Mouse (Mus musculus): Measurements from ENCODE around the gene Sipa1l2. TPM values are rescaled to one million over a fixed set of nuclear protein-coding genes. Genes with fewer than 3 reads are reported as not detected.

Gene Sipa1l2
- polyA plus RNA-seq, 1 experiment from 2014 or later, result 25.1 TPM

- WGBS, result 53% methylated on average over 10 of the region's 10 CpGs
- Histone ChIP-seq H3K36me3 (ENCODE audit: control insufficient read depth, insufficient read depth, low read length) (no peaks in the 10 kb centered on the region), H3K4me2 (ENCODE audit: low read length) (no peak overlapping the region), H3K9ac (replicated peaks; ENCODE audit: low read length) (no peak overlapping the region), H3K27ac (replicated peaks; ENCODE audit: low read depth, low read length) (no peak overlapping the region), H3K4me3 (replicated peaks; ENCODE audit: low read depth, low read length) (no peak overlapping the region), H3K9me3 (ENCODE audit: control insufficient read depth, low read length) (no peaks in the 10 kb centered on the region), H3K4me1 (ENCODE audit: control insufficient read depth, insufficient read depth, low read length) (peaks cover 12% of the 10 kb centered on the region), H3K27me3 (ENCODE audit: control insufficient read depth, insufficient read depth, low read length) (no peaks in the 10 kb centered on the region)
- no peak for DNase-seq
- no peak for ATAC-seq (ENCODE audit: low FRiP score, low TSS enrichment)
Observed at GRCm38 (mm10) chr8:125379156-125379555, 190.5 kb downstream of the Sipa1l2 start.

- no peak overlapping the region for H3K4me2 ChIP-seq (ENCODE audit: low read length)
- no peak for ATAC-seq (ENCODE audit: low FRiP score, low TSS enrichment)
- H3K4me3 ChIP-seq (replicated peaks; ENCODE audit: low read depth, low read length), result no peak overlapping the region
- H3K27me3 ChIP-seq (ENCODE audit: control insufficient read depth, insufficient read depth, low read length), result no peaks in the 10 kb centered on the region
- DNase-seq, result no peak
- no peak overlapping the region for H3K27ac ChIP-seq (replicated peaks; ENCODE audit: low read depth, low read length)
- H3K9me3 ChIP-seq (ENCODE audit: control insufficient read depth, low read length), result no peaks in the 10 kb centered on the region
- WGBS, result 92% methylated on average over 3 of the region's 3 CpGs
- no peaks in the 10 kb centered on the region for H3K36me3 ChIP-seq (ENCODE audit: control insufficient read depth, insufficient read depth, low read length)
- H3K9ac ChIP-seq (replicated peaks; ENCODE audit: low read length), result no peak overlapping the region
- H3K4me1 ChIP-seq (ENCODE audit: control insufficient read depth, insufficient read depth, low read length), result peaks cover 12% of the 10 kb centered on the region
Observed at GRCm38 (mm10) chr8:125377704-125378103, 191.9 kb downstream of the Sipa1l2 start.

GRCm38 (mm10) chr8:125376448-125376845 is 193.2 kb downstream of the Sipa1l2 start:
- H3K9me3 ChIP-seq (ENCODE audit: control insufficient read depth, low read length), result no peaks in the 10 kb centered on the region
- H3K27ac ChIP-seq (replicated peaks; ENCODE audit: low read depth, low read length), result peak overlapping the region; percentile 78
- no peak overlapping the region for H3K9ac ChIP-seq (replicated peaks; ENCODE audit: low read length)
- peaks cover 12% of the 10 kb centered on the region for H3K4me1 ChIP-seq (ENCODE audit: control insufficient read depth, insufficient read depth, low read length)
- H3K4me3 ChIP-seq (replicated peaks; ENCODE audit: low read depth, low read length), result no peak overlapping the region
- no peak for DNase-seq
- ATAC-seq (ENCODE audit: low FRiP score, low TSS enrichment), result peak; percentile 17; the same call in 1 of the 2 replicates
- H3K27me3 ChIP-seq (ENCODE audit: control insufficient read depth, insufficient read depth, low read length), result no peaks in the 10 kb centered on the region
- 42% methylated on average over 6 of the region's 6 CpGs for WGBS
- H3K4me2 ChIP-seq (ENCODE audit: low read length), result no peak overlapping the region
- H3K36me3 ChIP-seq (ENCODE audit: control insufficient read depth, insufficient read depth, low read length), result no peaks in the 10 kb centered on the region

GRCm38 (mm10) chr8:125375659-125376447 is 193.8 kb downstream of the Sipa1l2 start:
- ATAC-seq (ENCODE audit: low FRiP score, low TSS enrichment) (peak; percentile 82; the same call in 1 of the 2 replicates), DNase-seq (peak; percentile 82)
- Histone ChIP-seq H3K9ac (replicated peaks; ENCODE audit: low read length) (no peak overlapping the region), H3K4me1 (ENCODE audit: control insufficient read depth, insufficient read depth, low read length) (peaks cover 12% of the 10 kb centered on the region), H3K4me2 (ENCODE audit: low read length) (0 out of 2 replicates have a peak overlapping the region, but pooled peaks have one; percentile 10), H3K27ac (replicated peaks; ENCODE audit: low read depth, low read length) (peak overlapping the region; percentile 78), H3K9me3 (ENCODE audit: control insufficient read depth, low read length) (no peaks in the 10 kb centered on the region), H3K27me3 (ENCODE audit: control insufficient read depth, insufficient read depth, low read length) (no peaks in the 10 kb centered on the region), H3K4me3 (replicated peaks; ENCODE audit: low read depth, low read length) (no peak overlapping the region), H3K36me3 (ENCODE audit: control insufficient read depth, insufficient read depth, low read length) (no peaks in the 10 kb centered on the region)
- WGBS, result 18% methylated on average over 8 of the region's 8 CpGs

- Histone ChIP-seq H3K27ac (replicated peaks; ENCODE audit: low read depth, low read length) (no peak overlapping the region), H3K27me3 (ENCODE audit: control insufficient read depth, insufficient read depth, low read length) (no peaks in the 10 kb centered on the region), H3K4me2 (ENCODE audit: low read length) (no peak overlapping the region), H3K9ac (replicated peaks; ENCODE audit: low read length) (no peak overlapping the region), H3K36me3 (ENCODE audit: control insufficient read depth, insufficient read depth, low read length) (no peaks in the 10 kb centered on the region), H3K9me3 (ENCODE audit: control insufficient read depth, low read length) (no peaks in the 10 kb centered on the region), H3K4me1 (ENCODE audit: control insufficient read depth, insufficient read depth, low read length) (peaks cover 23% of the 10 kb centered on the region), H3K4me3 (replicated peaks; ENCODE audit: low read depth, low read length) (no peak overlapping the region)
- ATAC-seq (ENCODE audit: low FRiP score, low TSS enrichment), result no peak
- no peak for DNase-seq
- WGBS, result 95% methylated on average over 4 of the region's 4 CpGs
Observed at GRCm38 (mm10) chr8:125372596-125372995, 197.0 kb downstream of the Sipa1l2 start.

GRCm38 (mm10) chr8:125369491-125370236 is 199.9 kb downstream of the Sipa1l2 start:
- H3K4me1 ChIP-seq (ENCODE audit: control insufficient read depth, insufficient read depth, low read length), result peaks cover 11% of the 10 kb centered on the region
- DNase-seq (peak; percentile 66), ATAC-seq (ENCODE audit: low FRiP score, low TSS enrichment) (no peak)
- no peak overlapping the region for H3K9ac ChIP-seq (replicated peaks; ENCODE audit: low read length)
- H3K4me3 ChIP-seq (replicated peaks; ENCODE audit: low read depth, low read length), result no peak overlapping the region
- H3K36me3 ChIP-seq (ENCODE audit: control insufficient read depth, insufficient read depth, low read length), result no peaks in the 10 kb centered on the region
- H3K4me2 ChIP-seq (ENCODE audit: low read length), result no peak overlapping the region
- no peaks in the 10 kb centered on the region for H3K27me3 ChIP-seq (ENCODE audit: control insufficient read depth, insufficient read depth, low read length)
- 23% methylated on average over 8 of the region's 8 CpGs for WGBS
- H3K9me3 ChIP-seq (ENCODE audit: control insufficient read depth, low read length), result no peaks in the 10 kb centered on the region
- H3K27ac ChIP-seq (replicated peaks; ENCODE audit: low read depth, low read length), result no peak overlapping the region

- Histone ChIP-seq H3K27ac (replicated peaks; ENCODE audit: low read depth, low read length) (no peak overlapping the region), H3K4me3 (replicated peaks; ENCODE audit: low read depth, low read length) (no peak overlapping the region), H3K4me2 (ENCODE audit: low read length) (no peak overlapping the region), H3K36me3 (ENCODE audit: control insufficient read depth, insufficient read depth, low read length) (no peaks in the 10 kb centered on the region), H3K9ac (replicated peaks; ENCODE audit: low read length) (no peak overlapping the region), H3K9me3 (ENCODE audit: control insufficient read depth, low read length) (no peaks in the 10 kb centered on the region), H3K27me3 (ENCODE audit: control insufficient read depth, insufficient read depth, low read length) (no peaks in the 10 kb centered on the region), H3K4me1 (ENCODE audit: control insufficient read depth, insufficient read depth, low read length) (peaks cover 11% of the 10 kb centered on the region)
- 77% methylated on average over 4 of the region's 4 CpGs for WGBS
- ATAC-seq (ENCODE audit: low FRiP score, low TSS enrichment) (no peak), DNase-seq (no peak)
Observed at GRCm38 (mm10) chr8:125368341-125369035, 201.1 kb downstream of the Sipa1l2 start.
